Mouse (Mus musculus) MEL (cell line): ENCODE results near the gene Nrk.

ENCODE experiments used
- CHD1 ChIP-seq: IDR thresholded peaks from 2 replicates; pipeline ENCODE4 v1.6.1; 2012; ENCODE audit warnings: low read depth, mild to moderate bottlenecking, inconsistent platforms, low read length, improper control_type of control experiment
- CTCF ChIP-seq, 3 experiments: IDR thresholded peaks in 2 of 3; conservative IDR thresholded peaks in 1 of 3; 2 replicates each; pipeline ENCODE4 v1.5.1; 2011 to 2012; ENCODE audit warnings: low read length in 3 of 3, low read depth in 2 of 3, mild to moderate bottlenecking in 2 of 3, improper control_type of control experiment in 1 of 3, inconsistent platforms in 1 of 3, mixed read lengths in 1 of 3, moderate library complexity in 1 of 3; ENCODE audit not compliant: control insufficient read depth in 1 of 3, insufficient read depth in 1 of 3, poor library complexity in 1 of 3, severe bottlenecking in 1 of 3
- MXI1 ChIP-seq: IDR thresholded peaks from 2 replicates; pipeline ENCODE4 v1.6.1; 2011; ENCODE audit warnings: mild to moderate bottlenecking, low read depth, low read length, improper control_type of control experiment
- NRF1 ChIP-seq: IDR thresholded peaks from 2 replicates; pipeline ENCODE4 v1.6.1; 2014; ENCODE audit warnings: low read depth, mild to moderate bottlenecking, inconsistent platforms, low read length, improper control_type of control experiment, moderate library complexity; ENCODE audit not compliant: poor library complexity, insufficient read depth, severe bottlenecking

DNA sequence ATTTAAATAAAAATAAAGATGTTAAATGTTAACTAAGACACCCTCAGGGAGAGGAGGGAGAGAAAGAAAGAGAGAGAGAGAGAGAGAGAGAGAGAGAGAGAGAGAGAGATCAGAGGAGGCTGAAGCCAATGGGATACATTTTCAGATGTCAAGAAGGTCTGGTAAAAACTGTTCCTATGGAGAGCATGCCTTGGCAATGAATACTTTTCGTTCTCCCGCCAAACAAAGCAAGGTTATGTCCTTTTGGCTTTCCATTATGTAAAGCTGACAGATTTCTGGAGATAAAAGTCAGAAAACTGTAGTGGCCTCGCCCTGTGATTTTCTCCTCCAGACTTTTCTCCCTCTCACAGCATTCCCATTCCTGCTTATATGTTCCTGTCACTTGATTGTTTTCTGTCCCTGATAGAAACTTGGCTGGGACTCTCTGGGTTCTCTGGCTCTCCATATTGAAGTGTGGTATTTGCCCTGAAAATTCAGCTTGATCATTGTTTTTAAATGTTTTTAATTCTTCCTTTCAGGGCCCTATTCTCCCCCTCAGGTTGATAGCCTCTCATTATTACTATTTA lies 112.4 kb downstream of the Nrk start:
- TF ChIP-seq MXI1 (no peak), CHD1 (no peak), NRF1 (no peak), CTCF (IDR thresholded peaks at IDR 0.05 in 2 of 3, conservative IDR thresholded peaks at IDR 0.05 in 1 of 3; ENCODE audit: control insufficient read depth in 1 of 3, insufficient read depth in 1 of 3, low read depth in 2 of 3, low read length in 3 of 3, poor library complexity in 1 of 3, severe bottlenecking in 1 of 3) (no peak)
